Mouse (Mus musculus): Measurements from ENCODE around the gene Olfr356. TPM values are rescaled to one million over a fixed set of nuclear protein-coding genes. Genes with fewer than 3 reads are reported as not detected.

Gene Olfr356
- not detected for polyA plus RNA-seq (2017; shearing (Covaris generic))

DNA sequence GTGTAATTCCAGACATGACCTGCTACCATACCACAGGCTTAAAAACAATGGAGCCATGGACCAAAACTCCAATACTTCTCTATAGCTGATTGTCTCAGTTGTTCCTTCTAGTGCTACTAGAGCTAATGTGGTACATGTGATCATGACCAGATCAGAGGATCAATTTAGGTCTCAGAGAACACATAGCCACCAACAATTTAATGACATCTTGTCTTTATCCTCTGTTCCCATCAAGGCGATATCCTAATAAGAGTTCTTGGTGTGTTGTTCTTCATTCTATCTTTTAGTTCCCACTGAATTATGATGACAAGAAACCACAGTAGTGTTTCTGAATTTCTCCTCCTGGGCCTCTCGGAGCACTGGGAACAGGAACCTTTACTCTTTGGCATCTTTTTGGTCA, at the start of gene Olfr356:
Gene Olfr356, plus strand, starts transcription at position 301 of the 400 bp plus-strand sequence.

DNA sequence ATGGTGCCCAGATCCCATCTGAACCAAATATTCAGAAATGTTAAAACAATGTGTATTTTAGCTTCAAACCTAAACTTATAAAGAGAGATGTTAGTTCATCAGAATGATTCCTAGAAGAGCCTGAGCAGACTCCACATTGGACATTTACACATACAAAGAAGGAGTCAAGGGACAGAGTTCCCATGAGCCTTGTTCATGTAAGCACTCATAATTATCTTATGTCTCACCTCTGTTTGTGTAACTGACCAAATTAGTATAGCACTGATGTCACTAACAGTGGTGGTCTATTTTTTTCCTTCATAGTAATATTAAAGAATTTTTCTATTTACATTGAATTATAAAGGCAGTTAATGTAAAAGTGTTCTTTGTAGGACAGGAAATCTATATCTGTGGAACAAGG, 44.1 kb upstream of the Olfr356 start, which contains the start of gene Olfr353:
Gene Olfr353, minus strand, starts transcription at position 101 of the 400 bp plus-strand sequence.

DNA sequence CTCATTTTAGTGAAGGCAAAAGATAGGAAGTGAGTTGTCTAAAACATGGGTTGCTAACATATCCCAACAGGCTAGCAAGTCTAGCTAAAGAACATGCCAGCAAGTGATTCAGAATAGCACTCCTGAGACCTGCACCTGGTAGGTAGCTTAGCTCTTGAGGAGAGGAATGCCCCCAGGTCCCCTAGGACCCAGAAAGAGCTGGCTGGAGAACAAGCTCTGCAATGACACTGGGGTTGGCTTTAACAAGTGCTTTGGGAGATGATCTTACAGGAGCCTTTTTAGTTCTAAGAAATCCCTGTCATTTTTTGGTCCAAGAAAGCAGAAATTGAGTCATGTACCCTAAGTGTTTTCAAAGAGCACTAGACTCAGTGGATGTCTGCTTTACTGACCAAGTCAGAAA, 31.5 kb upstream of the Olfr356 start, which contains the start of gene Olfr354:
Gene Olfr354, plus strand, starts transcription at position 301 of the 400 bp plus-strand sequence.

DNA sequence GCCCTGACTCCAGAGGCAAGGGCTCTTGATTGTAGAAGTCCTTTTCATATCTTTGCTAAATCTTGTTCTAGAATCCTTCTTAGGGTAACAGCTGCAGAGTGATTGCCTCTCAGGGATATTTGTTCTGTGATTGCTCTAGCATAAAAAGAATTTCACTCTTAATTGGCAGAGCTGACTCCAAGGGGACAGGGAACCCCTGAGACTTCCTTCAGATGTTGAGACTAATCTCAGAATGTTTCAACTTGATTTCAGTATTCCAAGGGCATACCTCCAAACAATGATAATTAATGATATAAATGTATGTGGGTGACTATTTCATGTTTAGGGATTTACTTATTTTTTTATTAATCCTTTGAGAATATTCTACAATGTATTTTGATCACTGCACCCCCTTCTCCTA, 8.1 kb upstream of the Olfr356 start, which contains the start of gene Olfr355:
Gene Olfr355, minus strand, starts transcription at position 101 of the 400 bp plus-strand sequence.

Other genes with a start within 250 kb of the Olfr356 start
- gene Olfr347, start 205.2 kb upstream of the Olfr356 start, polyA plus RNA-seq (2017; shearing (Covaris generic)): not detected
- not detected for gene Olfr348, start 152.8 kb upstream of the Olfr356 start, polyA plus RNA-seq (2017; shearing (Covaris generic))
- gene Olfr50, start 146.6 kb upstream of the Olfr356 start, polyA plus RNA-seq (2017; shearing (Covaris generic)): not detected
- not detected for gene Olfr3, start 120.1 kb upstream of the Olfr356 start, polyA plus RNA-seq (2017; shearing (Covaris generic))
- gene Olfr350, start 90.8 kb upstream of the Olfr356 start, polyA plus RNA-seq (2017; shearing (Covaris generic)): not detected
- not detected for gene Olfr351, start 74.5 kb upstream of the Olfr356 start, polyA plus RNA-seq (2017; shearing (Covaris generic))
- gene Olfr352, start 68.7 kb upstream of the Olfr356 start, polyA plus RNA-seq (2017; shearing (Covaris generic)): not detected
- not detected for gene Olfr353, start 44.2 kb upstream of the Olfr356 start, polyA plus RNA-seq (2017; shearing (Covaris generic))
- 0.06 TPM for gene Olfr354, start 31.4 kb upstream of the Olfr356 start, polyA plus RNA-seq (2017; shearing (Covaris generic))
- 0.26 TPM for gene Olfr355, start 8.2 kb upstream of the Olfr356 start, polyA plus RNA-seq (2017; shearing (Covaris generic))
- not detected for gene Olfr357, start 56.7 kb downstream of the Olfr356 start, polyA plus RNA-seq (2017; shearing (Covaris generic))
- gene Olfr358, start 72.2 kb downstream of the Olfr356 start, polyA plus RNA-seq (2017; shearing (Covaris generic)): not detected
- gene Olfr360, start 128.6 kb downstream of the Olfr356 start, polyA plus RNA-seq (2017; shearing (Covaris generic)): not detected
- not detected for gene Olfr361, start 152.2 kb downstream of the Olfr356 start, polyA plus RNA-seq (2017; shearing (Covaris generic))
- not detected for gene Olfr362, start 180.8 kb downstream of the Olfr356 start, polyA plus RNA-seq (2017; shearing (Covaris generic))
- gene Olfr364-ps1, start 202.2 kb downstream of the Olfr356 start, polyA plus RNA-seq (2017; shearing (Covaris generic)): not detected

All from effector memory CD4-positive, alpha-beta T cell, adult 5 months (primary cell).